Mouse (Mus musculus) cerebellum, adult 9-11 months (tissue): ENCODE results near the gene Ifnlr1.
"Not testable (repeated sequence)": the region's sequence is repeated elsewhere in the genome, so short reads cannot be mapped to it uniquely, and the experiment has no call there.

Source experiments
- DNase-seq: peaks from one replicate; pipeline ENCODE4 v3.0.0; 2022

The Ifnlr1 gene

DNA sequence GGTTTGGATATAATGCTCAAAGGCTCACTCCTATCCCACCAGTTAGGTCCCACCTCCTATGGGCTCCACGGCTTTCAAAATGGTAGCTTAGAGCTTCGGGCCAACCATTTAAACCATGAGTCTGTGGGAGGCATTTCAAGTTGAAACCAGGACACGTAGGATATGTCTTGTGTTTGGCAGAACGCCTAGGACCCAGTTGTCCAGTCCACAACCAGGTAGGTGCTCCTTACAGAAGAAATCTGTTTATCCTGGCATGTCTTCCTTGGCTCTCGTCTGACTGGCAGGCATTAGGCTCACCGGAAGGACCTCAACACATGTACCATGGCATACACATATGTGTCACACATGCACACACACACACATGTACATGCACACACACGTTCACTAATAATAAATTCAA lies 3.7 kb downstream of the Ifnlr1 start:
- DNase-seq, result no peak

GRCm38 (mm10) chr4:135690241-135690640 lies 4.2 kb downstream of the Ifnlr1 start:
- no peak for DNase-seq

- DNase-seq, result no peak
Observed at GRCm38 (mm10) chr4:135692916-135693315, 6.8 kb downstream of the Ifnlr1 start.

DNA sequence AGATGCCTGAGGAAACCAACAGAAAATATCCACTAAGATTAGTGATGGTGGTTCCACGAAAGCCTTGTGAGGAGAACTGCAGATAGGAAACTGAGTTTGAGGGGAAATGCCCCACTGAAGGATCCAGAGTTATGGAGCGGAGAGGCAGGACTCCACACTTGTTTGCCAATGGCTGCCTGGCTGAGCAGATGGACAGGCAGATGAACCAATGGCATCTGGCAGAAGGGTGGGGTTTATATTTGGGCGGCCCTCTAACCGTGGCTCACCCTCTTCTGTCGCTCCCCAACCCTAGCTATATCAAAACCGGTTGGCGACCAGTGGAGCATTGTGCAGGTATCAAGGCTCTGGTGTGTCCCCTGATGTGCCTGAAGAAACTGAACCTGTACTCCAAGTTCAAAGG lies 12.4 kb downstream of the Ifnlr1 start:
- DNase-seq, result no peak

DNA sequence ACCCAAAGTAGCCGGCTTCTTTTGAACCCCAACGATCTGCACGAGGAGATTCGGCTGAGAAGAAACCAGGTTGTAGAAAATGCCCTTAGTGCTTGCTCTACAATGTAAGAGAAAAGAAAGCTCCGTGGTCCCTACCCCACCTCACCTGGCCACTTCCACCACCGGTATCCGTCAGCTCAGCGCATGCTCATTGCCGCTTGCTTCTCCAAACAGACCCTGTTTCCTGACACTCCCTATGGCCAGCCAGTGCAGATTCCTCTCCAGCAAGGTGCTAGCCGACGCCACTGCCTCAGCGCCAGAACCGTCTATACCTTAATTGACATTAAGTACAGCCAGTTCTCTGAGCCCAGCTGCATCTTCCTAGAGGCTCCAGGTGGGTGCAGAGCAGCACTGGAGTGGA lies 17.4 kb downstream of the Ifnlr1 start:
- no peak for DNase-seq

- no peak for DNase-seq
Observed at GRCm38 (mm10) chr4:135704016-135704415, 17.9 kb downstream of the Ifnlr1 start.

DNA sequence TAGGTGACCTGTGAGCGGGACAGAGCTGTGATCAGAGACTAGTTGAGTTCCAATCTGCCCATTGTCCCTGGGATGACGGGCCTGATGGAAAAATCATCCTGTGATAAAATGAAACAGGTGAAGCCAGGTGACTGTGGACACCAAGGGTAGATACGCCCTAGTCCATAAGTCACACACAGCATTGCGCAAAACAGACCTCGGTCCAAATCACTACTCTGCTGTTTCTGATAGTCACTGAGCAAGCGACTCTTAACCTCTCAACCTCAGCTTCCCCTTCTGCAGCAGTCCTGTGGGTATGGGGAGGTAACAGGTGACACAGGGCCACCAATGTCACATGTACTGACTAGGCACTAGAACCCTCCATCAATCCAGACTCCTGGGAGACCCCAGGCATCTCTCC lies 20.0 kb downstream of the Ifnlr1 start:
- DNase-seq, result no peak

DNA sequence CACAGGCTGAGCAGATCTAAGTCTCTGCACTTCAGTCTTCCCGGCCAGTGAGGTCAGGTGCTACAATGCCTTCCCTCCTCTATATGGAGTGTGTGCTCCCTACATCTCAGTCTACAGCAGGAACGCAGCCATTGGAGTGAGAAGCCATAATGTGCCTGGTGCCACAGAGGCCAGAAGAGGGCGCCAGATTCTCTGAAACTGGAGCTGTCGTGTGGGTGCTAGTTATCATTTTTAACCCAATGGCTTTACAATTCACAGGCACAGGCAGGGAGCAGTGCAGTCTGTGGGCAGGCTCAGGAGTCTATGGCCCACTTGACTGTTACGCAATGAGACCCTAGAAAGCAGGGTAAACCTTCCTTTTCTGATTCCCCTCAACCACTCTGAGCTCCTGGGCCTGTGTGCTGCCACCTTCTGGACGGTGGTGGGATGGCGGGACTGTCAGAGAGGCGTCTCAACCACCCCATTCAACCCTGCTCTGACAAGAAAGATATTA lies 23.0 kb downstream of the Ifnlr1 start:
- DNase-seq, result peak; percentile 34

GRCm38 (mm10) chr4:135709621-135710020 lies 23.5 kb downstream of the Ifnlr1 start:
- DNase-seq, result no peak

DNA sequence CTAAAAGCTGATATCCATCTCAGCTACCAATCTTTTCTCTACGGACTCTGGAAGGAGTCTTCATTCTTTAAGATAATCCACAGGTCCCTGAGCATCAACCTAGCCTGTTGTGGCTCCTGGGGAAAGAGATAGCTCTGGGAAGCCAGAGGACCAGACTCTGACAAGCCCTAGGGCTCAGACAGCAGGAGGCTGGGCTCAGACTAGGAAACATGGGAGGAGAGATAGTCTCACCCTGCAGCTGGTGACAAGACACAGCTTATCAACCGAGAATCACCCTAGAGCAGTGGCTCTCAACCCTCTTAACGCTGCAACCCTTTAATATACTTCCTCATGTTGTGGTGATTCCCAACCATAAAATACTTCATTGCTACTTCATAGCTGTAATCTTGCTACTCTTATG lies 24.3 kb downstream of the Ifnlr1 start:
- no peak for DNase-seq

DNA sequence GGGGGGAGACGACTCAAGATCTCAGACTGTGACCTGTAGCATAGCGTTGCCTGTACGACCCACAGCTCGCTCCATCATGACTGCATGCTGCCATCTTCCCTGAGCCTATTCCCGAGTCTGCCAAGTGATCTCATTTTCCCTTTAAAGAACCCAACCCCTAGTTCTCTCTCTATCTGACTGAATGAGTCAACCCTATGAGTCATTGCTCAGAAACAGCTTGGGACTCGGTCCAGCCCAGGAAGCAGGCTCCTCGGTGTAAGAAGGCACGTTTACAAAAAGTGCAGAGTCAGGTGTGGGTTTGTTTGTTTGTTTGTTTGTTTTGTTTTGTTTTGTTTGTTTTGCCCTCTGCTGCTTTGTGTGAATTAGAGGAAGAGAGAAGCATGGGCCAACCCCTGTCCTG lies 28.7 kb downstream of the Ifnlr1 start:
- no peak for DNase-seq

- DNase-seq, result not testable (repeated sequence)
Observed at GRCm38 (mm10) chr4:135716438-135716837, 30.4 kb downstream of the Ifnlr1 start.

DNA sequence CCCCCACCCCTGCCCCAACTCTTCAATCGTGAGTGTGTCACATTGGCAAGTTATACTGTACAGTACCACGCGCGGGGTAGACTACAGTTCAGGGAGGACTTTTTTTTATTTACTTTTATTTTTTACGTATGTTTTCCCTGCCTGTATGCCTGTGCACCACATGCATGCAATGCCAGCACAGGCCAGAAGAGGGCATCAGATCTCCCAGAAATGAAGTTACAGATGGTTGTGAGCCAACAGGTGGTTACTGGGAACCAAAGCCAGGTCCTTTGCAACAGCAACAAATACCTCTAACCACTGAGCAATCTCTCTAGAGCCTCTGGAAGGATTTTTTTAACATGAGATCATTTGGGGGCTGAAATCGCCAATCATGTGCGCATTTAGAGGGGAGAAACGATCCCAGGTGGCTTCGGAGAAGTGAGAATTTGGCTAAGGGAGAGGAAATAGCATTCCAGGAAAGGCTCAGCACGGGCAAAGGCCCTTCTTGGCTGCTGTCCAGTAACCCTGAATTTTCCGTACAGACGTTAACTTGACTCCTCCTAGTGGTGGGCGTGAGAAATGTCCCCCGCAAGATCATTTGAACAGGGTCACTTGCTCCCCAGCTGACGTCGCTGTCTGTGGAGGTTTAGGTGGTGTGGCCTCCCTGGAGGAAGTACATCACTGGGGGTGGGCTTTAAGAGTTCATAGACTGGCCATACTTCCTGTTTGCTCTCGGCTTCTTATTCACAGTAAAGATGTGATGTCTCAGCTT lies 36.6 kb downstream of the Ifnlr1 start:
- DNase-seq, result no peak

DNA sequence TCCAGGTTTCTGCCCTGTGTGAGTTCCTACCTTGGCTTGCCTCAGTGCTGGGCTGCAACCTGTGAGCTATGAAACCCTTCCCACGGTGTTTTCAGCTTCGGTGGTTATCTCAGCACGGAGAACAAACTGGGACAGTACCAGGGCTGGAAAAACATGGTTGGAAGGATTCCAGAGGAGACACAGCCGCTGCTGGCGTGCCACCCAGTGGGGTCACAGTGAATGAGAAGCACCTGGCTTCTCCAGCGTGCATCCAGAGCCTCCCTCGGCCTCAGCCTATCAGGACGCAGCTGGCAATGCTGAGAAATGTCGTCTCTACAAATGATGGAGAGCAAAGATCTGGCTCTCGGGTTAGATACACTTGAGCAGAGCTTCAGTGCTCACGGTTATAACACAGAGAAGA lies 40.3 kb downstream of the Ifnlr1 start:
- peak; percentile 17 for DNase-seq

DNA sequence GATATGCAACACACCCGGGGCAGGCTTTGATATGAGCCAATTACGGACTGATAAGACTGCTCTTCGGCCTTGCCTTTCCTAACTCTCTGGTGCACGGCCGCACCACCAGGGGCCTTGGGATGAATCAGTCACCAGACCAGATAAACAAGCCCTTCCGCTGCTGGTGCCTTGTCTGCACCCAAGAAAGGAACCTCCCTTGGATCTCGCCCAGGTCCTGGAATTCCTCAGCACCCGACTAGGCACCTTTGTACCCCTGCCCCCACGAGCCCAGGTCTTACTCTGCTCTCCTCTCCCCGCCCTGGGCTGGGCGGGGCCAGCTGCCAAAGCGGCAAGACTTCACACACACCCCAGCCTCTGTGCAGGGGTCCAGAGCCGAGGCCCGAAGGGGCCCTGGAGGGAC lies 41.7 kb downstream of the Ifnlr1 start, which contains the start of gene Il22ra1:
Gene Il22ra1 (plus strand): TSS at position 356 of the 400 bp plus-strand sequence.
- DNase-seq, result no peak

- peak; percentile 65 for DNase-seq
Observed at GRCm38 (mm10) chr4:135730204-135730603, 44.1 kb downstream of the Ifnlr1 start.

DNA sequence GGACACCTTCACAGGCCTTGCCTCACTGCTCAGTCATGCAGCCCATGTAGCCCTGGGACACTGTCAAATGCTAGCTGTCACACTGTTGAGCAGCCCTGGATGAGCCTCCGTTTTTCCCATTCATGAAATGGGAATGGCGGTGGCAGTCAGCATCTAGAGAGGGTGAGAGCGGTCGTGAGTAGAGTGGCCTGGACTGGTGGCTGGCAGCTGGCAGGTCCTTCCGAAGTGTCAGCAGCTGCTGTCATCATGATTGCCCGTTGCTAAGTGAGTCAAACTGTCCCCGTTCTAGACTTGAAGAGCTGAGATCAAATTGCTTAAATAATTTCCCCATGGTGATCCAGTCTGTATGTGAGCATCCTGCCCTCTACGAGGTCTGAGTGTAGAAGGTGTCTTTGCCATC lies 44.9 kb downstream of the Ifnlr1 start:
- DNase-seq, result no peak

DNA sequence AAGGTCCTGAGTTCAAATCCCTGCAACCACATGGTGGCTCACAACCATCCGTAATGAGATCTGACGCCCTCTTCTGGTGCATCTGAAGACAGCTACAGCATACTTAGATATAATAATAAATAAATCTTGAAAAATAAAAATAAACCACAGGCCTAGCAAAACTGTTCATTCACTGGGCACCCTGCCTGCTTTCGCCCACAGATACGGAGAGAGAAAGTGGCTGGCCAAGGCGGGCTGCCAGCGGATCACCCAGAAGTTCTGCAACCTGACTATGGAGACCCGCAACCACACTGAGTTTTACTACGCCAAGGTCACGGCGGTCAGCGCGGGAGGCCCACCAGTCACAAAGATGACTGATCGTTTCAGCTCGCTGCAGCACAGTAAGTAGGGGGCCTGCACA lies 47.8 kb downstream of the Ifnlr1 start:
- no peak for DNase-seq

DNA sequence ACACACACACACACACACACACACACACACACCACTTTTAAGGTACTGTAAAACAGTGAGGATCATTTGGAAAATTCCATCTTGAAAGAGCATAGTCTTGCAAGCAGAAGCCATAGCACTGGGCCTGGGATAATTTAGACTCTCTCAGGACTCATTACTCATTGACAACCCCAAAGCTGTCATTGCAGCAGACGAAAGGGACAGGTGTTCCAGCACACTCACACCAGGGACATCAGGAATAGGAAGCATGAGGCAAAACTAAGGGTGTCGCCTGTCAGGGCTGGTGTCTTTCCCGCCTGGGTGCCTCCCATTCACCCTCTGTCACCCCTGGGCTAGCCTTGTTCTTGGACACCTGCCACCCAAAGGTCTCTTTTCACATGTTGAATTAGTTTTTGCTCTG lies 50.8 kb downstream of the Ifnlr1 start:
- DNase-seq, result no peak

- DNase-seq, result no peak
Observed at GRCm38 (mm10) chr4:135738237-135738636, 52.1 kb downstream of the Ifnlr1 start.

DNA sequence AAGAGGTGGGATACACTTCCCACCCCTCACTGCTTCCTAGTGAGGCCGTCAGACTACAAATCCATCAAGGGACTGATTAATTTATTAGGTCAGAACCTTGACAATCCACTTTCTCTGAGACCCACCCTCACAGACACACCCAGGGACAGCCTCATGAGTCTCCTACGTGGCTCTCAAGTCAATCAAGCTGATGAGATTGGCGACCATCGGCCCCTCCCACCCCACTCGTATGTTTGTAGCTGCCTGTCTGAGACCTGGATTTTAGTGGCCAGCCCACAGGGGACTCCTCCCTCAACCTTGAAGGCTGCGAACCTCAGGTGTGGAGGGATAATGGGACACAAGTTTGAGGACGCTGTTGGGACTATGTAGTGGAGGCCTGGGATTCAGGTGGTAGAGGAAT lies 53.1 kb downstream of the Ifnlr1 start:
- no peak for DNase-seq

DNA sequence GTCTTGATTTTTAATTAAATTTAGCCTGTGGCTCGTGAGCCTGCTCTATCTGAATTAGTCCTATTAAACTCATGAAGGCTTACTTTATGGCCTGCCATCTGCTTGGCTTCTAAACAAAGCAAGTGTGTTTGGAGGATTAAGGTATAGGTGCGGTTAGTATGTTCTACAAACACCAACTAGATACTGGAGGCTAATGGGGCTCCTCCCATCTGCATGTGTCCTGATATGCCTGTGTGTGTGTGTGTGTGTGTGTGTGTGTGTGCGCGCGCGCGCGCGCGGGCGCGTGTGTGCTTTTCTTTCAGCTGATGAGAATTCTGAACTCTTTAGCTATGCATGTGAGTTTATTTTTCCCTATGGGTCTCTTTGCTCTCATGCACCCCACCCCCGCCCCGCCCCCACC lies 53.6 kb downstream of the Ifnlr1 start:
- DNase-seq, result no peak

DNA sequence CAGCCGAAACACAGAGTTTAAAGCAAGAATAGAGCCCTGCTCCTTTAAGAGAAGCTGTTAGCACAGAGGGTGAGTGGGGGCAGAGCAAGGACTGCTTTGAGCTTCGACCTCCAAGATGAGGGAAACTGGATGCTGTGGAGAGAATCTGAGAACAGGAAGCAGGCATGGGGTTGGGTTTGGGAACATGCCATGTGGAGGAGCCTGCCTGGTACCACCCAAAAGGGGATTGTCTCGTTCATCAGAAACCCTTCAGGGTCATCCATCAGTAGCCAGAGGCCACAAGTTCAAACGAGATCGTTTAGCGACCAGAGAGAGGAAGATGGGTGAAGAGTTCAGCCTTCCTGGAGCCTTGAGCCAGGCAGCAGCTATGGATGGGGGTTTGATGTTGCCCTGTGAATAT lies 57.4 kb downstream of the Ifnlr1 start:
- no peak for DNase-seq

DNA sequence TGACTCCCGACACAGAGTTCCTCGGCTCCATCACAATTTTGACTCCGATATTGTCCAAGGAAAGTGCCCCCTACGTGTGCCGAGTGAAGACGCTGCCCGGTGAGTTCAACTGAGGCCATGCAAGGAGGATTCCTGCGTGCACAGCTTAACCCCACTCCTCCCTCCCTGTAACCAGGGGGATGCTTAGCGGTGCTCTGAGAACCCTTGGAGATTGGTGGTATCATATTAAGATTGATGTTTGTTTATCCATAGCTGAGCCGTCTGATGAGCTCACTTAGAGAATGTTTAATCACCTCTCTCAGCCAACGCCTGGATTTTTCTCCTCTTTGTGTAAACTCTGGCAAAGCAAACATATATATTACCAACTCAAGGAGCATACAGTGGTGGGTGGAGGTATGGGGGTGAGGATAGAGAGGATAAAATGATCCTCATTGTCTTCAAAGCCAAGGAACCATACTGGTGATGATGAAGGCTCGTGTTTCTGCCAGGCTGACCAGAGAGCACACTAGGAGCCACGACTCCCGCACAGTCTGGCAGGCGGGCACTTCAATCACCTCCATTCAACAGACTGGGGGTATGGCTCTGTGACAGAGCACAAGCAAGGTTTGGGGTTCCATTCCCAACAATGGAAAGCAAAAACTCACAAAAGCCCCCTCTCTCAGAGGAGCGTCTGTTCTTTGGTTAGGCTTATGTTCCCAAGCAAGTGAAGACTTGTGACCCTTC lies 58.8 kb downstream of the Ifnlr1 start:
- no peak for DNase-seq
